Mouse (Mus musculus) E14TG2a.4 (cell line): ENCODE measurements around the gene Ncam1.
A peak's percentile ranks its signal among the peaks of the same experiment; 100 is the strongest.

Source experiments
- CTCF ChIP-seq: conservative IDR thresholded peaks from 2 replicates; pipeline ENCODE4 v1.5.1; 2014; ENCODE audit warnings: low read length
- NANOG ChIP-seq: IDR thresholded peaks from 2 replicates; pipeline ENCODE4 v1.6.1; 2014; ENCODE audit warnings: borderline replicate concordance, low read length, mixed read lengths

- TF ChIP-seq CTCF: no peak
- TF ChIP-seq NANOG: 0 out of 2 replicates have a peak, but pooled peaks have one; percentile 18
These were observed 126.0 kb downstream of the Ncam1 start for GRCm38 (mm10) chr9:49672646-49673199.
